Mouse (Mus musculus) thymus, postnatal 25 days (tissue): ENCODE data around the gene H2-T24.

Experiments
- DNase-seq: peaks from one replicate; pipeline ENCODE4 v3.0.0; 2022

Gene H2-T24

DNA sequence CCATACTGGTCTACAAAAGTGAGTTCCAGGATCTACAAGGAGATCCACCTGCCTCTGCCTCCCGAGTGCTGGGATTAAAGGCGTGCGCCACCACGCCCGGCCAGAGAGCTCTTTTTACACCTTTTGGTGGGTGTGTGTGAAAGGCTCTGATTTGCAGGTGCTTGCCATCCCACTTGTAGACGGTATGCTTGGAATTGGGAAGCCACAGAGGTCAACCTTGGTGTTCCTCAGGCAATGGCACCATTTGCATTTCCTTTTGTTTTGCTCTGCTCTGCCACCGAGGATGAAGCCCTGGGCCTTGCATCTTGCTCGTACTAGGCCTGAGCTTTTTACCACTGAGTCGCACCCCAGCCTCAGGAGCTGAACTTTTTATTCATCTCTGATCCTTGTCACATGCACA, 38.6 kb downstream of the H2-T24 start:
- no peak for DNase-seq

DNA sequence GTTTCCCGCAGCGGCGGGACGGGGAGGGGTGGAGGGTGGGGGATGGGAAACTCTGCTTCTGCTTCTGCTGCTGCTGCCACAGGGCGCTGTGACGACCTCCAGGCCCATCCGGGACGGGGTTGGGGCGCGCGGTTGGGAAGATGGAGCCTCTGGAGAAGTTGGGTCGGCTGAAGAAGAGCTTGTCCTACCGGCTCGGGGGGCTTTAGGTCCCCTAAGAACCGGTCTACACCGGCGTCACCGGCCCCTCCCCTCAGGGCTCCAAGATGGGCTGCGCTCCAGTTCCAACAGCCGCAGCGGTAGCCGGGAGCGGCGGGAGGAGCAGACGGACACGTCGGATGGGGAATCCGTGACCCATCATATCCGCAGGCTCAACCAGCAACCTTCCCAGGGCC, 40.0 kb downstream of the H2-T24 start:
- DNase-seq: no peak

DNA sequence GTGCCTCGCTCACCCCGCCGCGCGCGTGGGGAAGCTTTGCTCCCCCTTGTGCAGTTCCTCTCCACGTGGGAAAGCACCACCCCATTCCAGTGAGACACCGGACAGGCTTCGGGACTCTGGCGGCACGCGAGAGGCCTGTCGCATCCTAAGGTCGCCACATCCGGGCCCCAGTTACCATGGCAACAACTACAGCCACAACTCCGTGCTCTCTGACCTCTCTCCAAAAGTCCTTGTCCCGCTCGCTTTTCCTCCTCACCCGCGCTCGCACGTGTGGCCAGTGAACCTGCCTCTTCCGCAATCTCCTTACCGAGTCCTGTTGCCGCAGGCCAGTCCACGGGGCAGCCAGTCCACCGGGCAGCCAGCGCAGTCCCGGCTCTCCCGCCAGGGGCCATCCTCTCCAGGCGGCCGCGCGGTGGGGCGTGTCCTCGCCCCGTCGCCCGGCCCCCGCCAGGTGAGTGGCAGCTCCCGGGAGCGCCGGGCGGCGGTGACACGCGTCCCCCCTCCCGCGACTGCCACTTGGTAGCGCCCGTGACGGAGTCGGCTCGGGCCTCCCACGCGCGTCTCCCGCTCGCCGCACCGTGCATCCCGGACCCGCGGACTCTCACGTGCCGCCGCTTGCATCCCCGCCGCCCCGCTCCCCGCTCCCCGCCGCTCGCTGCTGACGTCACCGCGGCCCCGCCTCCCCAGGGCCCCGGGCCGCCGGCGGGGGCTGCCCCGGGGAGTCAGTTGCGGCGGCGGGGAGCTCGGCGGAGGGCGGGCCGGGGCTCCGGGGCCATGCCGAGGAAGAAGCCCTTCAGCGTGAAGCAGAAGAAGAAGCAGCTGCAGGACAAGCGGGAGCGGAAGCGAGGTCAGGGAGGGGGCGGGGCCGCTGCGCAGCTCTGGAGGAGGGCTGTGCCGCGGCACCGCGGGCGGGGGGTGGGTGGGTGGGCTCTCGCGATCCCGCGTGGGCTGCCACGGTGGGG, 40.7 kb downstream of the H2-T24 start, which contains the start of the genes Gnl1 and Prr3:
Gene Gnl1 (plus strand): TSS at position 451 of the 962 bp plus-strand sequence.
Gene Prr3 (minus strand): TSS at position 836 of the 962 bp plus-strand sequence.
- DNase-seq: peak; percentile 88

DNA sequence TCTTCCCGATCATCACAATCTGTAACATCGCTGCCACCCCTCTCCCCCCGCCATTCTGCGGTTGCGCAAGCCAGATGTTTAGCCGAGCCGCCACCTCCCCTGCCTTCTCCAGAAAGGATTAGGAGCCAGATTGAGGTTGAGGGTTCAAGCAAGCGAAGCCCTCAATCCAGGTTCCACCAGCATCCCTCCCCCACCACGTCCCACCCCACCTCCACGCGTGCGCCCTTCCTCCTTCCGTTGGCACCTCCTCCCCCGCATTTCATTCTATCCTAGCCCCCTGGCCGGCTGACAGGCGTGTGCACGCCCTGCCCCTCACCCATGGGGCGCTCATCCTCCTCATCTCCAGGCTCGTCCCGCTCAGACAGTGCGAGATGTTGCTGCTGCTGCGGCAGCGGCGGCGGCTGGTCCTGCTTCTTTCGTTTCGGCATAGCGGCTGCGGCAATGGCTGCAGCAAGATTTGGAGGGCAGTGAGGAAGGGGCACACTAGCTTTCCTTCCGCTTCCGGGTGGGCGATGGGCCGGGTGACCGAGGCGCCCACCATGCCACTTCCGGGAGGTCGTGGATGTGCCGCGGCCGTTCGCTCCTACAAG, 41.5 kb downstream of the H2-T24 start:
- DNase-seq: peak; percentile 82

DNA sequence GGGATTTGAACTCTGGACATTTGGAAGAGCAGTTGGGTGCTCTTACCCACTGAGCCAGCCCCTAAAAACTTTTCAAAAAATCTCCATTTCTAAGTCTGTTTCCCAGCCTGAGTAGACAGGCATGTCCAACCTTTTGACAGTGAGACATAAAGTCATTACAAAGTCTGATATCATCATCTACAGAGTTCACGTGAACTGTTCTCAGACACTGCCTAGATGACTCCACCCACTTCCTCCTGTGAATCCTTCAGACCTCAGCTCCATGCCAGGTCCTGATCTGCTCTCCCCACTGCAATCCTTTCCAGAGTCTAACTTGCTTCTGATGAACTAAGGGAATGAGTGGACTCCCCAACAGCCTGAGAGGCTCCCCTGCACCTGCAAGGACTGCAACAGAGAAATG, 48.2 kb downstream of the H2-T24 start:
- DNase-seq: no peak

DNA sequence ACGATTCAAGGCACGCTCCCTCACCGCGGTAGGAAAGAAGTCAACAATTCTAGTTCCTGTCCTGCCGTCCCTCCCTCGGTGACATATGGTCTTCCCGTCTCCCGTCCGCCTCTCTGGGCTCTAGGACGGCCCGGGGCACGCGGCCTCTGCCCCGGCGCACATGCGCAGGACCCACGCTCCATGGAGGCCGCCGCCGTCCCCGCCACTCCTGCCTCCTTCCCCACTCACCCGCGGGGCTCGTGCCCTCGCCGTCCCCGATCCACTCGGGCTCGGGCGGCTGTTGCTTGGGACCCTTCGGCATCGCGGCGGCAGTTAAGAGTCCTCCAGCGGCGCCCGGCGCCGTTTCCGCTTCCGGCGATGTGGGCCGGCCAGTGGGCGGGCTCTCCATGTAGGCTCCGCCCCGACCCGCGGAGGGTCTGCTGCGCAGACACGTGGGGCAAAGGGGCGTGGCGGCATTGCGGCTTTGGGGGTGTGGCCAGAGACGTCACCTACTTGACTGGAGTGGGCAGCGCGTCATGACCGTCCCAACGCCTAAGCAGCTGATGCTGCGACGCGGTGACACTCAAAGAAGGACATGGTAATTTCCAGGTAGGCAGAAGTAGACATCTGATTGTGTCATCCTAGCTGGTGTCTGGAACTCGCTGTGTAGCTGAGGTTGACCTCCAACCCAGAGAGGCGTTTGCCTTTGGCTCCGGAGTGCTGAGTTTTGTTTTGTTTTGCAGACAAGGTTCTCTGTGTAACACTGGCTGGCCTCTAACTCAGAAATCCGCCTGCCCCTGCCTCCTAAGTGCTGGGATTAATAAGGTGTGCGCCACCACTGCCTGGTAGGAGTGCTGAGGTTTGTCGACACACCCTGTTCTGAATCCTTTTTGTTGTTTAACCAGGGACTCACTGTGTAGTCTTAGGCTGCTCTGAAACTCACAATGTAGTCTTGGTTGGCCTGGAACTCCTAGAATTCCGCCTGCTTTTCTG, 50.7 kb downstream of the H2-T24 start, which contains the start of gene Abcf1:
Gene Abcf1 (minus strand): TSS at position 344 of the 972 bp plus-strand sequence.
- DNase-seq: peak; percentile 99

DNA sequence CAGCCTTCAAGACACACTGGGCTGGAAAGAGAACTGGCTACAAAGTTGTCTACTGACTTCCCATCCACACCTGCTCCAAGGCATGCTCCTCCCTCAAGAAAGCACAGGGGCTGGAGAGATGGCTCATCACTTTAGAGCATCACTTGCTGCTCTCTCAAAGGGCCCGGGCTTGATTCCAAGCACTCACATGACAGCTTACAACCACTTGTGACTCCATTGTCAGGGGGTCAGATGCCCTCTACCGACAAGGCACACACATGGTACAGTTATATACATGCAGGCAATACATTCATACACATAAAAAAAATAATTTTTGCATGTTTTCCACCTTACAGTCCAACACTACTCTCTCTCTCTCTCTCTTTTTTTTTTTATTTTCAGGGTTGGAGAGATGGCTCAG, 52.7 kb downstream of the H2-T24 start:
- no peak for DNase-seq

DNA sequence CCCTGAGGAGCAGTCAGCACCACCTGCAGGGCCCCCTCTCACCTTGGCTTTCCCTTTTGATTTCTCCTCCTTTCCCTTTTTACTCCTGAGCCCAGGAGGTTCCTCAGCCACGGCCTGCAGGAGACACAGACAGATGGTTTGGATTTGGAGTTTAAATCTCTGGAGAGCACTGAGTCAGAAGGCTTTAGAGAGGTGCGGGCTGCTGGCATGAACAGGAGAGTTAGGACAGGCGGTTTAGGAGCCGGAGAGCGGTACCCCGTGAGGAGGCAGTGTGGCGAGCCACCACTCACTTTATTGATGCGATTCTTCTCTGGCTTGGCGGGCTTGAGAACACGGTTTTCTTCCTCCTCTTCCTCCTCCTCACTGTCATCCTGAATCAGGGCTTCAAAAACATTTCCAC, 57.1 kb downstream of the H2-T24 start:
- DNase-seq: no peak

DNA sequence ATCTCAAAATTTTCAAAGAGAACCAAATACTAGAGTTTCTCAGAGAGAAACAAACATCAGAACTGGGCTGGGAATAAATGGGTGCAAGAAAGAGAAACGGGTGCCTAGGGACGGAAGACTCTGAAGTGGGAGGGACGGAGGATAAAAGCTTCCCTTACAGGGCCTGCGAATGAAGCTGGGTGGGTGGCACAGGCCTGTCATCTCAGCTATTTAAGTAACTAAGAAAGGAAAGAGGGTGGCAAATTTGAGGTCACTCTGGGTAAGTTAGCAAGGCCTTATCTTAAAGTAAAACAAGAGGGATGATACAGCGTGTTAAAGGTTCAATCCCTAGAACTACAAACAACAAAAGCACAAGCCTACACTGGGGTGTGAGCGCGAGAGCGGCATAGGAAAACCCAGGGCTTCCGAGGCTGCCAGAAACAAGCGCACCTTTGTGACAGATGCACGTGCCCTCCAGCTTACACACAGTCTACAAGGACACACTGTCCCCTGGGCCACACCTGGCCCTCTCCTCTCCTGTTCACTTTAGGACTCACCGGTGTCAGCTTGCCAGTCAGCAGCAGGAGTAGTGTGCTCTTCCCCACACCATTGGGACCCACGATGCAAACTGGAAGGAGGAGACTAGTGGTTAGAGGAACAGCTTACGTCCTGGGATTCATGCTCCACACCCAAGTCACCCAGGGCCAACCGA, 61.7 kb downstream of the H2-T24 start:
- no peak for DNase-seq
